Mouse (Mus musculus) heart, postnatal 4 days (tissue): ENCODE results near the gene Tmem145. TPM values are rescaled to one million over a fixed set of nuclear protein-coding genes. Genes with fewer than 3 reads are reported as not detected.
A peak's percentile ranks its signal among the peaks of the same experiment; 100 is the strongest.
"Not testable (repeated sequence)": the region's sequence is repeated elsewhere in the genome, so short reads cannot be mapped to it uniquely, and the experiment has no call there.

Experiments
- DNase-seq: peaks from one replicate; pipeline ENCODE4 v3.0.0; 2021
- total RNA-seq, 2 experiments: library from RNA; stranded (reverse); gene quantifications; 2 replicates each; pipeline ENCODE4 v1.2.3; 2021

Gene Tmem145
- total RNA-seq, 2 experiments from 2014 or later: not detected

DNA sequence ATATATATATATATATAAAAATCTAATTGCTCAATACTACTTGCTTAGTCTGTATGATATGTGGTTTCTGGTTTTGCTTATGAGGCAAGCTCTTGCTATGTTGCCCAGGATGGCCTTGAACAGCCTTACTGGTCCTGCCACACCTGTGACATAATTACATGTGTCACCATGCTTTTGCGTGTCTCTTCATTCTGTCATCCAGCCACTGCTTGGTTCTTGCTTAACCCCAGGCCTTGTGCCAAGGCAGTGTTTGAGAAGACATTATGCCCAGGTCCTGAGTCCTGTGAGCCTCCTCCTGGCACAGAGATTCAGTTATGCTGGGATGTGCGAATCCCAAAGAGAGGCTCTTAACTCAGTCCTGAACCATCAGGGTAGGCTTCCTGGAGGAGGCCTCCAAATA lies 17.3 kb downstream of the Tmem145 start:
- DNase-seq: no peak

- DNase-seq: not testable (repeated sequence)
Measured at GRCm38 (mm10) chr7:25325431-25325830, 19.5 kb downstream of the Tmem145 start.

GRCm38 (mm10) chr7:25326233-25326632 lies 20.3 kb downstream of the Tmem145 start:
- DNase-seq: no peak

- DNase-seq: peak; percentile 83
Measured at GRCm38 (mm10) chr7:25333596-25334307, 27.8 kb downstream of the Tmem145 start.

DNA sequence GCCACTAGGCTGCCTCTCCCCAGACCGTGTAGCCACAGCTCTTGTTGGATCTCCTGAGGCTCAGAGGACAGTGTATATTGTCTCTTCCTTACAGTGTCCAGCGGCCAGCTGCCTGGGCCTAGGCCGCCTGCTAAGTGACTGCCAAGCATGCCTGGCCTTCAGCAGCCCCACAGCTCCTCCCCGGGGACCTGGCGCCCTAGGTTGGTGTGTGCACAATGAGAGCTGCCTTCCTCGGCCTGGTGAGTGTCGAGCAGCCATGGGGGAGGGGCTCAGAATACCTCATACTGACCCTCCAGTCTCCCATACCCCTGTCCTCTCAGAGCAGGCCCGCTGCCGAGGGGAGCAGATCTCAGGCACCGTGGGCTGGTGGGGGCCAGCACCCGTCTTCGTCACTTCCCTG lies 28.6 kb downstream of the Tmem145 start:
- no peak for DNase-seq

GRCm38 (mm10) chr7:25339329-25339728 lies 33.4 kb downstream of the Tmem145 start:
- DNase-seq: no peak

- DNase-seq: no peak
Measured at GRCm38 (mm10) chr7:25341000-25341784, 35.3 kb downstream of the Tmem145 start.

DNA sequence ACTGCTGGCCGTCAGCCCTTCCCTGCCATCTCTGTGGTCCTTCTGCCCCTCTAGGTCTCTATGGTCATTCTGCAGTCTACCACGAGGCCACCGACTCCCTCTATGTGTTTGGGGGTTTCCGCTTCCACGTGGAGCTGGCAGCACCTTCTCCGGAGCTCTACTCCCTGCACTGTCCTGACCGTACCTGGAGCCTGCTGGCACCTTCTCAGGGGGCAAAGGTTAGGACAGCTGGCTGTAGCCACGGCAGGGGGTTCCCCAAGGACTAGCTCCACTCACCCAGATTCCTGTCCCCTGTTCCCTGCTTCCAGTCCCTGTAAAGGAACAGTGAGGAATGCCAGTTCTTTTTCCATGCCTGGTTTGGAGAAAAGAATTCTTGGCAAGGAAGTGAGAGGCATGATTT lies 43.0 kb downstream of the Tmem145 start:
- DNase-seq: no peak

- DNase-seq: peak; percentile 66
Measured at GRCm38 (mm10) chr7:25358721-25359206, 52.9 kb downstream of the Tmem145 start.

- peak; percentile 59 for DNase-seq
Measured at GRCm38 (mm10) chr7:25363151-25363550, 57.2 kb downstream of the Tmem145 start.

GRCm38 (mm10) chr7:25363632-25364031 lies 57.7 kb downstream of the Tmem145 start:
- DNase-seq: no peak

Other genes starting within 250 kb of the Tmem145 start
- gene Grik5, start 233.8 kb upstream of the Tmem145 start, total RNA-seq: 10 to 100 TPM; 14.0 to 15.7 TPM
- 10 to 100 TPM; 13.5 to 16.3 TPM for gene Zfp574, start 233.5 kb upstream of the Tmem145 start, total RNA-seq
- under 1 TPM; 0.36 to 0.79 TPM for gene Pou2f2, start 126.4 kb upstream of the Tmem145 start, total RNA-seq
- gene Dedd2, start 85.5 kb upstream of the Tmem145 start, total RNA-seq: 1 to 10 TPM; 7.2 to 9.6 TPM
- gene Zfp526, start 84.7 kb upstream of the Tmem145 start, total RNA-seq: 10 to 100 TPM in 1 of 2 experiments, 1 to 10 TPM in 1; 9.9 to 10.2 TPM
- 10 to 100 TPM; 68.2 to 70.9 TPM for gene Gsk3a, start 68.3 kb upstream of the Tmem145 start, total RNA-seq
- gene Erf, start 55.3 kb upstream of the Tmem145 start, total RNA-seq: 10 to 100 TPM; 47.5 to 53.2 TPM
- 100 to 1,000 TPM; 108 to 109 TPM for gene Cic, start 38.4 kb upstream of the Tmem145 start, total RNA-seq
- 10 to 100 TPM; 37.5 to 38.4 TPM for gene Pafah1b3, start 8.1 kb upstream of the Tmem145 start, total RNA-seq
- gene Prr19, start 4.7 kb upstream of the Tmem145 start, total RNA-seq: not detected
- gene Megf8, start 11.1 kb downstream of the Tmem145 start, total RNA-seq: 10 to 100 TPM; 26.2 to 29.3 TPM
- not detected for gene Cnfn, start 63.6 kb downstream of the Tmem145 start, total RNA-seq
- 10 to 100 TPM; 20.8 to 22.6 TPM for gene Lipe, start 92.6 kb downstream of the Tmem145 start, total RNA-seq
- not detected for gene Cxcl17, start 106.8 kb downstream of the Tmem145 start, total RNA-seq
- gene Ceacam1, start 171.5 kb downstream of the Tmem145 start, total RNA-seq: 1 to 10 TPM; 9.1 to 9.7 TPM
- gene Ceacam2, start 233.8 kb downstream of the Tmem145 start, total RNA-seq: 1 to 10 TPM in 1 of 2 experiments, under 1 TPM in 1; 0.95 to 1.1 TPM